Mouse (Mus musculus) neural tube, postnatal 0 days (tissue): ENCODE data around the gene Ssh3. TPM values are rescaled to one million over a fixed set of nuclear protein-coding genes. Genes with fewer than 3 reads are reported as not detected.

ENCODE experiments used
- microRNA-seq: library from miRNA; unstranded; fragments of <30 nt; microRNA quantifications from one replicate; pipeline ENCODE4, GENCODE M21; 2016
- polyA plus RNA-seq: library from polyadenylated mRNA; unstranded; fragments of >200 nt; fragmentation: Nextera tagmentation; extraction: Ambion mirVana; gene quantifications from 2 replicates; pipeline ENCODE4 v1.2.1, GENCODE M21; 2015

Gene Ssh3
- 18.8 and 24.1 TPM in 2 replicates for polyA plus RNA-seq

GRCm38 (mm10) chr19:4268566-4269361 is at the start of gene Ssh3:
Gene Ssh3 (minus strand): TSS chr19:4269180.

DNA sequence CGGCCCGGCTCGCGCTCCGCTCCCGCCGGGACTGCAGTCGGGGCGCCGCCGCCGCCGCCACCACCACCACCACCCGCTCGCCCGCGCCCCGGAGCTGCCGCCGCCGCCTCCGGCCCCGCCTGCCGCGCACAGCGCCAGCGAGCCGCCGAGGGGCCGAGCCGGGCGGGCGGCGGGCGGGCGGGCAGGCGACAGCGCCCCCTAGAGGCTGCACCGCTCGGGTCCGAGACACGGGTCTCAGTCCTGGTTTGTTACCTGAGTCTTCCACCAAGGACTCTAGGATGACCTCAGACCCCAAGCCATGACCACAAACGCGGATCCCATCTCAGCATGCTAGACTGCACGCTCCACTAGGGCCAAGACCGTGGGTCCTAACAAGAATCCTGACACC is 37.2 kb upstream of the Ssh3 start, which contains the start of gene Grk2:
Gene Grk2 (minus strand): TSS at position 33 of the 388 bp plus-strand sequence.

GRCm38 (mm10) chr19:4282898-4283553 is 14.0 kb upstream of the Ssh3 start, which contains the start of gene Ankrd13d:
Gene Ankrd13d (minus strand): TSS chr19:4283137.

DNA sequence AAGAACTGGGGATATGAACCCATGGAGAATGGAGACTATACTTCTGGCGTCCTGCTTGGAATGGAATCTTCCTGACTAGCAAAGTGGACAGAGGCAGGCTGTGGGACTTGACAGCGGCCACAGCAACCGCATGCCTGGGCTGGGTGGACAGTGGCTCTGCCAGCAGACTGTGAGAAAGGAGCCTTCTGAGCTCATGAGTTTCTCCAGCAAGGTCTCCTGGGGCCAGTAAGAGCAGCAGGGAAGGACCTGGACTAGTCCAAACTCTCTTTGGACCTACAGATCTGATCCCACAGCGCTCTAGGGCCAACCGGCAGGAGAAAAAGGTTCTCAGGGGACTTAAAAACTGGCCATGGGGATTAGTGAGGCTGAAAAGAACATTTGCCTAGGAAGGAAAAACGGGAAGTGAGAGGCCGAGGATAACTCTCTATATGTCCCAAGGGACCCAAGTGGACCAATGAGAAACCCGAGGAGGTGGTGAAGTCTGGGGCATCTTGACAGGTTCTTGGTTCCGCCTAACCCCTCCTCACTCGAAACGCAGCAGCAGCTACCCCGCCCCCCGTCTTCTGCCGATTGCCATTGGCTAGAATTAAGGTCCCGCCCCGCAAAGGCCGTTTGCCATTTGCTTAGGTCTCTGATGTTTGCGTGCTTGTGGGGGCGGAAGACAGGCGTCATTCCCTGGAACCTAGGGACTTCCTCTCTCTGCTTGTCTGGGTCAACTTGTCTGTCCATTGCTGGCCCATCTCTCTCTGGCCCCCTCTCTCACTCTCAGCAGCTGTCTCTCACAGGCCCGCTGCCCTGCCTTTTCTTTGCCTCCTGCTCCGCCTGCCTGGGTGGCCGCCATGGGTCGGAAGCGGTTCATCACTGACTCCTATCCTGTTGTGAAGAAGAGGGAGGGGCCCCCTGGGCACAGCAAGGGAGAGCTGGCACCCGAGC is 37.5 kb downstream of the Ssh3 start, which contains the start of gene Pold4:
Gene Pold4 (plus strand): TSS at position 647 of the 933 bp plus-strand sequence.

GRCm38 (mm10) chr19:4214071-4214770 is 54.8 kb downstream of the Ssh3 start, which contains the start of the genes Clcf1 and AC109138.7:
Gene Clcf1 (plus strand): TSS chr19:4214238.
Gene AC109138.7 (plus strand): TSS chr19:4214357.

Small RNA genes lying within 50 kb of the gene (microRNA-seq; reads per million reads assigned to microRNA genes)
- gene Gm26115 (not detected), gene Mir6985 (0.87 reads per million)

Other genes with a start within 250 kb of the Ssh3 start
- 590 and 603 TPM in 2 replicates for gene Gstp1, start 231.2 kb downstream of the Ssh3 start, polyA plus RNA-seq
- 0.48 and 2.7 TPM in 2 replicates for gene Gstp2, start 223.2 kb downstream of the Ssh3 start, polyA plus RNA-seq
- gene Gstp3, start 209.6 kb downstream of the Ssh3 start, polyA plus RNA-seq, result not detected in 2 replicates
- gene Cabp2, start 187.6 kb downstream of the Ssh3 start, polyA plus RNA-seq, result not detected in 2 replicates
- gene Cdk2ap2, start 172.0 kb downstream of the Ssh3 start, polyA plus RNA-seq, result 74.2 and 77.2 TPM in 2 replicates
- 90.8 and 110 TPM in 2 replicates for gene Pitpnm1, start 169.2 kb downstream of the Ssh3 start, polyA plus RNA-seq
- gene Aip, start 143.3 kb downstream of the Ssh3 start, polyA plus RNA-seq, result 103 and 106 TPM in 2 replicates
- not detected in 2 replicates for gene Gpr152, start 129.4 kb downstream of the Ssh3 start, polyA plus RNA-seq
- gene Cabp4, start 125.1 kb downstream of the Ssh3 start, polyA plus RNA-seq, result 0.26 and 0.76 TPM in 2 replicates
- 94.3 and 112 TPM in 2 replicates for gene Coro1b, start 120.6 kb downstream of the Ssh3 start, polyA plus RNA-seq
- gene Ptprcap, start 115.6 kb downstream of the Ssh3 start, polyA plus RNA-seq, result 0.70 TPM in 1 of 2 replicates, not detected in the other
- 41.9 and 53.4 TPM in 2 replicates for gene Rps6kb2, start 105.8 kb downstream of the Ssh3 start, polyA plus RNA-seq
- 6.2 and 6.6 TPM in 2 replicates for gene Carns1, start 93.7 kb downstream of the Ssh3 start, polyA plus RNA-seq
- gene Tbc1d10c, start 77.9 kb downstream of the Ssh3 start, polyA plus RNA-seq, result 1.2 and 1.6 TPM in 2 replicates
- 572 and 576 TPM in 2 replicates for gene Ppp1ca, start 77.1 kb downstream of the Ssh3 start, polyA plus RNA-seq
- gene Rad9a, start 67.5 kb downstream of the Ssh3 start, polyA plus RNA-seq, result 14.9 and 15.7 TPM in 2 replicates
- gene Clcf1, start 54.9 kb downstream of the Ssh3 start, polyA plus RNA-seq, result 1.2 and 1.3 TPM in 2 replicates
- gene AC109138.7, start 54.8 kb downstream of the Ssh3 start, polyA plus RNA-seq, result not detected in 2 replicates
- 32.9 and 33.0 TPM in 2 replicates for gene Pold4, start 37.3 kb downstream of the Ssh3 start, polyA plus RNA-seq
- 85.0 and 93.2 TPM in 2 replicates for gene Ankrd13d, start 14.0 kb upstream of the Ssh3 start, polyA plus RNA-seq
- gene Grk2, start 37.0 kb upstream of the Ssh3 start, polyA plus RNA-seq, result 37.0 and 46.2 TPM in 2 replicates
- gene Kdm2a, start 129.1 kb upstream of the Ssh3 start, polyA plus RNA-seq, result 21.2 and 22.8 TPM in 2 replicates
- gene Rhod, start 170.3 kb upstream of the Ssh3 start, polyA plus RNA-seq, result 5.2 and 10.4 TPM in 2 replicates
- gene Syt12, start 208.3 kb upstream of the Ssh3 start, polyA plus RNA-seq, result 16.4 and 16.9 TPM in 2 replicates
- gene 2010003K11Rik, start 229.4 kb upstream of the Ssh3 start, polyA plus RNA-seq, result not detected in 2 replicates
- 31.5 and 38.5 TPM in 2 replicates for gene Pcx, start 241.3 kb upstream of the Ssh3 start, polyA plus RNA-seq